Mouse (Mus musculus) MEL (cell line): ENCODE data around the gene Sptbn4. TPM values are rescaled to one million over a fixed set of nuclear protein-coding genes. Genes with fewer than 3 reads are reported as not detected.

Source experiments
- DNase-seq: peaks from one replicate; pipeline ENCODE4 v3.0.0; 2011; ENCODE audit warnings: low read depth, low spot score
- H3K27ac ChIP-seq: 2 replicates; pipeline ENCODE4 v1.5.1; 2012; ENCODE audit warnings: low read depth, mild to moderate bottlenecking, control low read depth, low read length, moderate library complexity; ENCODE audit not compliant: control insufficient read depth
- H3K27me3 ChIP-seq, 2 experiments: fragments of 150-350 bp in 1 of 2; sonication (generic) in 1 of 2; 2 replicates each; pipeline ENCODE4 v1.6.1; 2012; ENCODE audit warnings: low read length in 2 of 2, mild to moderate bottlenecking in 2 of 2, improper control_type of control experiment in 1 of 2, moderate library complexity in 1 of 2; ENCODE audit not compliant: insufficient read depth in 2 of 2, control insufficient read depth in 1 of 2
- H3K36me3 ChIP-seq, 2 experiments: 2 replicates each; pipeline ENCODE4 v1.6.1; 2012 to 2014; ENCODE audit warnings: low read length in 2 of 2, improper control_type of control experiment in 1 of 2, inconsistent platforms in 1 of 2, mild to moderate bottlenecking in 1 of 2; ENCODE audit not compliant: insufficient read depth in 2 of 2, control insufficient read depth in 1 of 2
- H3K4me1 ChIP-seq, 2 experiments: fragments of 150-350 bp in 1 of 2; sonication (generic) in 1 of 2; 2 replicates each; pipeline ENCODE4 v1.6.1; 2012; ENCODE audit warnings: low read length in 2 of 2, improper control_type of control experiment in 1 of 2, mild to moderate bottlenecking in 1 of 2; ENCODE audit not compliant: insufficient read depth in 2 of 2, control insufficient read depth in 1 of 2
- H3K4me3 ChIP-seq, 2 experiments: fragments of 150-350 bp in 1 of 2; sonication (generic) in 1 of 2; 2 replicates each; pipeline ENCODE4 v1.5.1; 2012; ENCODE audit warnings: low read depth in 2 of 2, low read length in 2 of 2, mild to moderate bottlenecking in 2 of 2, moderate library complexity in 2 of 2, control low read depth in 1 of 2, improper control_type of control experiment in 1 of 2; ENCODE audit not compliant: control insufficient read depth in 1 of 2, insufficient read depth in 1 of 2
- H3K79me2 ChIP-seq: 2 replicates; pipeline ENCODE4 v1.6.1; 2012; ENCODE audit warnings: mild to moderate bottlenecking, low read length, moderate library complexity; ENCODE audit not compliant: control insufficient read depth, poor library complexity, insufficient read depth
- H3K9ac ChIP-seq: 2 replicates; pipeline ENCODE4 v1.6.1; 2012; ENCODE audit warnings: low read depth, mild to moderate bottlenecking, control low read depth, low read length, moderate library complexity; ENCODE audit not compliant: control insufficient read depth, poor library complexity, severe bottlenecking
- H3K9me3 ChIP-seq: fragments of 150-350 bp; sonication (generic); replicated peaks from 2 replicates; pipeline ENCODE4 v1.6.1; 2012; ENCODE audit warnings: mild to moderate bottlenecking, low read length, improper control_type of control experiment, moderate library complexity; ENCODE audit not compliant: insufficient read depth
- CHD2 ChIP-seq: IDR thresholded peaks from 2 replicates; pipeline ENCODE4 v1.6.1; 2011; ENCODE audit warnings: low read length, improper control_type of control experiment
- CTCF ChIP-seq, 3 experiments: IDR thresholded peaks in 2 of 3; conservative IDR thresholded peaks in 1 of 3; 2 replicates each; pipeline ENCODE4 v1.5.1; 2011 to 2012; ENCODE audit warnings: low read length in 3 of 3, low read depth in 2 of 3, mild to moderate bottlenecking in 2 of 3, improper control_type of control experiment in 1 of 3, inconsistent platforms in 1 of 3, mixed read lengths in 1 of 3, moderate library complexity in 1 of 3; ENCODE audit not compliant: control insufficient read depth in 1 of 3, insufficient read depth in 1 of 3, poor library complexity in 1 of 3, severe bottlenecking in 1 of 3
- ELF1 ChIP-seq: IDR thresholded peaks from 2 replicates; pipeline ENCODE4 v1.6.1; 2014; ENCODE audit warnings: low read depth, mild to moderate bottlenecking, inconsistent platforms, low read length, improper control_type of control experiment, moderate library complexity
- ETS1 ChIP-seq: IDR thresholded peaks from 2 replicates; pipeline ENCODE4 v1.6.1; 2012; ENCODE audit warnings: low read depth, mild to moderate bottlenecking, inconsistent platforms, low read length, improper control_type of control experiment, moderate library complexity
- GATA1 ChIP-seq: IDR thresholded peaks from 2 replicates; pipeline ENCODE4 v1.6.1; 2011; ENCODE audit warnings: low read depth, low read length, improper control_type of control experiment
- HCFC1 ChIP-seq: IDR thresholded peaks from 2 replicates; pipeline ENCODE4 v1.6.1; 2012; ENCODE audit warnings: low read depth, mild to moderate bottlenecking, inconsistent platforms, low read length, improper control_type of control experiment, moderate library complexity
- JUND ChIP-seq: IDR thresholded peaks from 2 replicates; pipeline ENCODE4 v1.6.1; 2011; ENCODE audit warnings: low read depth, mild to moderate bottlenecking, improper control_type of control experiment, low read length
- KAT2A ChIP-seq: conservative IDR thresholded peaks from 2 replicates; pipeline ENCODE4 v1.6.1; 2012; ENCODE audit warnings: low read depth, low read length, improper control_type of control experiment, inconsistent platforms
- MAFK ChIP-seq: IDR thresholded peaks from 2 replicates; pipeline ENCODE4 v1.6.1; 2011; ENCODE audit warnings: low read depth, mild to moderate bottlenecking, low read length, improper control_type of control experiment, borderline replicate concordance
- MAZ ChIP-seq: IDR thresholded peaks from 2 replicates; pipeline ENCODE4 v1.6.1; 2012; ENCODE audit warnings: low read depth, mild to moderate bottlenecking, inconsistent platforms, low read length, improper control_type of control experiment
- MEF2A ChIP-seq: IDR thresholded peaks from 2 replicates; pipeline ENCODE4 v1.6.1; 2014; ENCODE audit warnings: low read depth, mild to moderate bottlenecking, inconsistent platforms, low read length, improper control_type of control experiment; ENCODE audit not compliant: poor library complexity, insufficient replicate concordance, severe bottlenecking; ENCODE audit errors: extremely low read depth
- MXI1 ChIP-seq: IDR thresholded peaks from 2 replicates; pipeline ENCODE4 v1.6.1; 2011; ENCODE audit warnings: mild to moderate bottlenecking, low read depth, low read length, improper control_type of control experiment
- MYB ChIP-seq: IDR thresholded peaks from 2 replicates; pipeline ENCODE4 v1.6.1; 2011; ENCODE audit warnings: mild to moderate bottlenecking, low read depth, low read length, improper control_type of control experiment
- MYC ChIP-seq: IDR thresholded peaks from 2 replicates; pipeline ENCODE4 v1.6.1; 2011; ENCODE audit warnings: low read depth, mild to moderate bottlenecking, low read length, improper control_type of control experiment, moderate library complexity
- NELFE ChIP-seq: IDR thresholded peaks from 2 replicates; pipeline ENCODE4 v1.6.1; 2011; ENCODE audit warnings: low read depth, low read length, improper control_type of control experiment
- NRF1 ChIP-seq: IDR thresholded peaks from 2 replicates; pipeline ENCODE4 v1.6.1; 2014; ENCODE audit warnings: low read depth, mild to moderate bottlenecking, inconsistent platforms, low read length, improper control_type of control experiment, moderate library complexity; ENCODE audit not compliant: poor library complexity, insufficient read depth, severe bottlenecking
- POLR2A ChIP-seq, 2 experiments: IDR thresholded peaks; 2 replicates each; pipeline ENCODE4 v1.6.1; 2011 to 2012; ENCODE audit warnings: low read length in 2 of 2, mild to moderate bottlenecking in 2 of 2, control low read depth in 1 of 2, improper control_type of control experiment in 1 of 2, low read depth in 1 of 2, moderate library complexity in 1 of 2; ENCODE audit not compliant: control insufficient read depth in 1 of 2, insufficient read depth in 1 of 2, poor library complexity in 1 of 2
- RAD21 ChIP-seq: IDR thresholded peaks from 2 replicates; pipeline ENCODE4 v1.6.1; 2011; ENCODE audit warnings: mild to moderate bottlenecking, low read depth, low read length, improper control_type of control experiment
- RCOR1 ChIP-seq: IDR thresholded peaks from 2 replicates; pipeline ENCODE4 v1.6.1; 2012; ENCODE audit warnings: low read depth, mild to moderate bottlenecking, inconsistent platforms, low read length, improper control_type of control experiment
- SIN3A ChIP-seq: IDR thresholded peaks from 2 replicates; pipeline ENCODE4 v1.6.1; 2012; ENCODE audit warnings: low read length, improper control_type of control experiment, inconsistent platforms
- TAL1 ChIP-seq: IDR thresholded peaks from 2 replicates; pipeline ENCODE4 v1.6.1; 2012; ENCODE audit warnings: mild to moderate bottlenecking, inconsistent platforms, low read length, moderate library complexity, mixed read lengths
- TBP ChIP-seq: IDR thresholded peaks from 2 replicates; pipeline ENCODE4 v1.8.0; 2011; ENCODE audit warnings: low read depth, low read length, improper control_type of control experiment
- ZC3H11A ChIP-seq: IDR thresholded peaks from 2 replicates; pipeline ENCODE4 v1.6.1; 2012; ENCODE audit warnings: low read depth, mild to moderate bottlenecking, inconsistent platforms, low read length, improper control_type of control experiment
- ZKSCAN1 ChIP-seq: IDR thresholded peaks from 2 replicates; pipeline ENCODE4 v1.6.1; 2012; ENCODE audit warnings: low read depth, mild to moderate bottlenecking, inconsistent platforms, low read length, improper control_type of control experiment, moderate library complexity
- ZMIZ1 ChIP-seq: IDR thresholded peaks from 2 replicates; pipeline ENCODE4 v1.6.1; 2012; ENCODE audit warnings: low read depth, mild to moderate bottlenecking, inconsistent platforms, low read length, improper control_type of control experiment, moderate library complexity
- polyA plus RNA-seq, 2 experiments: library from polyadenylated mRNA; stranded (reverse) in 1 of 2; unstranded in 1 of 2; fragments of >175 nt in 1 of 2; fragments of >200 nt in 1 of 2; gene quantifications; 2 replicates each; pipeline versions ENCODE4 v1.2.1 to v1.2.4; 2012; ENCODE audit warnings: low replicate concordance in 2 of 2, low read depth in 1 of 2; ENCODE audit not compliant: insufficient read length in 2 of 2, insufficient read depth in 1 of 2, missing spikeins in 1 of 2
- total RNA-seq: library from RNA; depleted of rRNA; stranded (reverse); fragments of 300-350 nt; gene quantifications from 2 replicates; pipeline ENCODE4 v1.2.3, GENCODE M21; 2012

Gene Sptbn4
- total and polyA plus RNA-seq, 3 experiments = 0.19 to 0.68 TPM; not detected in 1

DNA sequence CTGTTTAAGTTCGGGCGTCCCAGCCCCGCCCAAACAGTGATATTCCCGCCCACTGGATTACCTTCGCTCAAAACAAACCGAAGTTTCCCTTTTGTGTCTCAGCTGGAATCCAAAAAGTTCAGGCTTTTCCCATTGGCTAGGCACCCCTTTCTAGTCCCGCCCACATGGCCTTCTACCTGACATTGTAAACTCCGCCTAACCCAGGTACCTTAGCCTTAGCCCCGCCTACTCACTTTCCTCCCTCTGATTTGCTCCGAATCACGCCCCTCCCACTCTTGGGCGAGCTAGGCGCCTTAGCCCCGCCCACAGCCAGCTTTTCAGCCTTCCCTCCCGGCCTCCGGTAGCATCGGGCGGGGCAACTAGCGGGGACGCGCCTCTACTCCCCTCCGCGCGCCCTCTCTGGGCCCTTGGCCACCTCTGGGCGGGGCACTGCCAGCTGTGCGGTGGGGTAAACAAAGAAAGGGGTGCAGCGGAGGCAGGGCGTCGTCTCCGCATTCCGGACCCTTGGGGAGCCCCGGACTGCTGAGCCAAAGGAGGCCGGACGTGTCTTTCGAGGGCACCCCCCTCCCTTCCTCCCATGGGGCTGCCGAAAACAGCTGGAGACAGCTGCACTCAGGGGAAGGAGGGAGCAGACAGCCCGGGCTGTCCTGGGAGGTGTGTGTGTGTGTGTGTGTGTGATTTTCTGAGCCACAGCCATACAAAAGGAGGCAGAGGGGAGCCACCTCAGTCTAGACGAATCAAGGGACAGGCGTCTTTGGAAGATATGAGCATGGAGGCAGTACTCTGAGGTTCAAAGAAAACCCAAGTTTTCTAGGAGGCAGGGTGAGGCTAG lies 116.6 kb downstream of the Sptbn4 start (continued):
- TF ChIP-seq KAT2A (no peak), TBP (no peak), CHD2 (no peak), NELFE (no peak), MXI1 (no peak; the same call in none of the 2 replicates)

DNA sequence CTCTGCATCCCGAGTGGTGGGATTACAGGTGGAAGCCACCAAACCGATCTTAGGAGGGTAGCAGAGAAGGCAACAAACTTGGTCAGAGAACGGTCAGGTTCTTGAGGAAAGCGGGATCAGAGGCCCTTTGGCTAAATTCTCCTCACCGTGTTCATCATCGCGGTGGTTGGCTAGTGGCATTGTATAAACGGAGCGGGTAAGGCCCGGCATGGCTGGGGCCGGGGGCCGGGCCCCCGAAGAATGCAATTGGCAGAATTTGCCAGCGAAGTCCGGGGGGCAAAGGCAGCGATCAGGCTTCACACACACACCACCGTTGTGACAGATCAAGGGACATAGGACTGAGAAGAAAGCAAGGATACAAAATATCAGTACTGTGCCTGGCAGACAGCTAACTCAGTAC lies 117.5 kb downstream of the Sptbn4 start:
- peak overlapping the region; percentile 45 to 68 for H3K4me3 ChIP-seq

DNA sequence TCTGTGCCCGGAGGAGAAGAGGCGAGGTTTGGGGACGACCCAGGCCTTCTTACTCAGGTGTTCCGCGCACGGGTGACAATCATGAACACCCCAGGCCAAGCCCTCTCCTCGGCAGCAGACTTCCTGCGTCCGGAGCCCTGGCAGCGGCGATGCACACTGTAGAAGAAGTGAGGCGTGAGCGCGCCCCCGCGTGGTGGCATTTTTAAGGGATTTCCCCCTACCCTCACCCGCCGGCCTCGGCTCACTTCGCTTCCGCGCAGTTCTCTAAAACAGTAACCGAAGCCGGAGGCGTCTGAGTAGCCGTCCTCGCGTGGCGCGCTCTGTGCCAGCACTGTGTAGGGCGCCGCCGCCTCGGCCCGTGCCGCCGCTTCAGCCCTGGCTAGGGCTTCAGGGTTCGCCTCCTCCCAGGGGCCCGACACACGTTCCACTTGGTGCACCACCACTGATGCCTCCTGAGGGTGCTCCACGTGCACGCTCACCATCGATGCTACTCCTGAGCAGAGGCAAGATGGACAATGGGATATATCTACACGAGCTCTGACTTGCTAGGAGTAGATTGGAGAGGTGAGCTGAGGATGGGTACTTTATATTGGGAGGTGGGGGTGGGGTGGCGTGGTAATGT lies 118.0 kb downstream of the Sptbn4 start:
- H3K4me1 ChIP-seq = peaks cover 0 to 9% of the 10 kb centered on the region in 2 experiments; a peak in 2 of 4 replicates
- DNase-seq = peak; percentile 92
- H3K4me3 ChIP-seq = peak overlapping the region; percentile 45 to 68
- peaks cover 0 to 2% of the 10 kb centered on the region in 2 experiments; a peak in 2 of 4 replicates for H3K36me3 ChIP-seq
- peak overlapping the region; percentile 1; the same call in 1 of the 2 replicates for H3K27ac ChIP-seq
- peaks cover 7% of the 10 kb centered on the region; the same call in 1 of the 2 replicates for H3K79me2 ChIP-seq
- H3K9me3 ChIP-seq = no peaks in the 10 kb centered on the region
- no peaks in the 10 kb centered on the region for H3K27me3 ChIP-seq
- peak overlapping the region; percentile 76 for H3K9ac ChIP-seq
- 0 out of 2 replicates have a peak, but pooled peaks have one; percentile 9 for TF ChIP-seq NRF1
- peak; percentile 59 for TF ChIP-seq SIN3A
- peak; percentile 25; the same call in 1 of the 2 replicates for TF ChIP-seq ELF1
- no peak for TF ChIP-seq ETS1
- TF ChIP-seq RAD21 = peak; percentile 52
- TF ChIP-seq RCOR1 = no peak
- TF ChIP-seq MAZ = no peak; the same call in 1 of the 2 replicates
- TF ChIP-seq ZMIZ1 = peak; percentile 48; the same call in 1 of the 2 replicates
- TF ChIP-seq CTCF (IDR thresholded peaks at IDR 0.05 in 2 of 3, conservative IDR thresholded peaks at IDR 0.05 in 1 of 3; ENCODE audit: control insufficient read depth in 1 of 3, insufficient read depth in 1 of 3, low read depth in 2 of 3, low read length in 3 of 3, poor library complexity in 1 of 3, severe bottlenecking in 1 of 3) = peak; percentile 56 to 85 (median 83); a peak in 5 of 6 replicates
- TF ChIP-seq MEF2A = no peak
- TF ChIP-seq MAFK = no peak
- TF ChIP-seq ZC3H11A = no peak
- TF ChIP-seq GATA1 = no peak
- no peak for TF ChIP-seq NELFE
- TF ChIP-seq TBP = peak; percentile 66
- no peak for TF ChIP-seq TAL1
- TF ChIP-seq HCFC1 = peak; percentile 32; the same call in 1 of the 2 replicates
- no peak for TF ChIP-seq MYB
- no peak; the same call in 1 of the 2 replicates for TF ChIP-seq CHD2
- no peak; the same call in 1 of the 2 replicates for TF ChIP-seq MYC
- no peak for TF ChIP-seq ZKSCAN1
- peak; percentile 49 to 54; a peak in 1 of 4 replicates for TF ChIP-seq POLR2A (IDR thresholded peaks at IDR 0.05; ENCODE audit: control insufficient read depth in 1 of 2, insufficient read depth in 1 of 2, low read depth in 1 of 2, low read length in 2 of 2, poor library complexity in 1 of 2)

More for the DNA sequence above, 117.5 kb downstream of the Sptbn4 start:
- H3K9ac ChIP-seq = peak overlapping the region; percentile 76
- H3K27ac ChIP-seq = peak overlapping the region; percentile 17
- no peaks in the 10 kb centered on the region for H3K9me3 ChIP-seq
- no peaks in the 10 kb centered on the region for H3K27me3 ChIP-seq
- DNase-seq = peak; percentile 57
- H3K36me3 ChIP-seq = peaks cover 0 to 2% of the 10 kb centered on the region in 2 experiments; a peak in 2 of 4 replicates
- peaks cover 0 to 11% of the 10 kb centered on the region in 2 experiments; a peak in 2 of 4 replicates for H3K4me1 ChIP-seq
- TF ChIP-seq MYB (no peak), NELFE (no peak), SIN3A (no peak), JUND (no peak), MAZ (no peak)
- H3K79me2 ChIP-seq = peaks cover 7% of the 10 kb centered on the region; the same call in 1 of the 2 replicates
